Mouse (Mus musculus): ENCODE measurements at regions not wholly inside any gene's neighbourhood (a gene's known extent, or its start where the extent isn't known, plus 50 kb on each side); places are given as distances from the start of the nearest gene placed in this dataset.

GRCm38 (mm10) chr15:70982719-70983118, 2851.6 kb upstream of the Gm6569 start:
- intact Hi-C loops (cut with DNase I), result no loop called here
- DNase-seq, result no peak

- intact Hi-C loops (cut with DNase I), result no loop called here
- no peak for DNase-seq
These were observed 2846.3 kb upstream of the Gm6569 start for GRCm38 (mm10) chr15:70987973-70988570.

- DNase-seq, result no peak
- intact Hi-C loops (cut with DNase I), result no loop called here
These were observed 2841.0 kb upstream of the Gm6569 start for GRCm38 (mm10) chr15:70993397-70993796.

- DNase-seq, result no peak
- intact Hi-C loops (cut with DNase I), result no loop called here
These were observed 2824.0 kb upstream of the Gm6569 start for GRCm38 (mm10) chr15:71010362-71010761.

GRCm38 (mm10) chr15:71010773-71011172, 2823.6 kb upstream of the Gm6569 start:
- intact Hi-C loops (cut with DNase I), result no loop called here
- DNase-seq, result no peak

- no peak for DNase-seq
- intact Hi-C loops (cut with DNase I), result no loop called here
These were observed 2780.0 kb upstream of the Gm6569 start for GRCm38 (mm10) chr15:71054251-71054852.

GRCm38 (mm10) chr15:71086367-71086997, 2747.9 kb upstream of the Gm6569 start:
- intact Hi-C loops (cut with DNase I), result no loop called here
- no peak for DNase-seq

- intact Hi-C loops (cut with DNase I), result no loop called here
- peak; percentile 25 for DNase-seq
These were observed 2735.2 kb upstream of the Gm6569 start for GRCm38 (mm10) chr15:71099111-71099510.

- intact Hi-C loops (cut with DNase I), result no loop called here
- DNase-seq, result no peak
These were observed 2704.6 kb upstream of the Gm6569 start for GRCm38 (mm10) chr15:71129802-71130201.

GRCm38 (mm10) chr15:71157680-71158079, 2676.7 kb upstream of the Gm6569 start:
- intact Hi-C loops (cut with DNase I), result no loop called here
- peak; percentile 11 for DNase-seq

GRCm38 (mm10) chr15:71162097-71162496, 2672.3 kb upstream of the Gm6569 start:
- DNase-seq, result no peak
- intact Hi-C loops (cut with DNase I), result no loop called here

GRCm38 (mm10) chr15:71195011-71195739, 2639.2 kb upstream of the Gm6569 start:
- intact Hi-C loops (cut with DNase I), result no loop called here
- DNase-seq, result peak; percentile 45

- DNase-seq, result peak; percentile 87
- intact Hi-C loops (cut with DNase I), result loop anchor here (5.0 kb wide), 1 partner anchor 137 kb away; no protein-coding TSS in a partner anchor
These were observed 2593.6 kb upstream of the Gm6569 start for GRCm38 (mm10) chr15:71240647-71241351.

GRCm38 (mm10) chr15:71243539-71243938, 2590.8 kb upstream of the Gm6569 start:
- intact Hi-C loops (cut with DNase I), result loop anchor here (5.0 kb wide), 1 partner anchor 134 kb away; no protein-coding TSS in a partner anchor
- DNase-seq, result peak; percentile 15

GRCm38 (mm10) chr15:71275876-71276565, 2558.3 kb upstream of the Gm6569 start:
- no peak for DNase-seq
- intact Hi-C loops (cut with DNase I), result no loop called here

GRCm38 (mm10) chr15:71276566-71276912, 2557.8 kb upstream of the Gm6569 start:
- intact Hi-C loops (cut with DNase I), result no loop called here
- no peak for DNase-seq

- DNase-seq, result no peak
- intact Hi-C loops (cut with DNase I), result no loop called here
These were observed 2557.0 kb upstream of the Gm6569 start for GRCm38 (mm10) chr15:71277388-71277787.

- intact Hi-C loops (cut with DNase I), result no loop called here
These were observed 2550.6 kb upstream of the Gm6569 start for GRCm38 (mm10) chr15:71283775-71284174.

GRCm38 (mm10) chr15:71302541-71302940, 2531.8 kb upstream of the Gm6569 start:
- DNase-seq, result no peak
- intact Hi-C loops (cut with DNase I), result no loop called here

More at GRCm38 (mm10) chr15:71283775-71284174, 2550.6 kb upstream of the Gm6569 start:
- no peak for DNase-seq

GRCm38 (mm10) chr15:71310230-71310629, 2524.1 kb upstream of the Gm6569 start:
- intact Hi-C loops (cut with DNase I), result no loop called here

More at GRCm38 (mm10) chr15:71310230-71310629, 2524.1 kb upstream of the Gm6569 start:
- no peak for DNase-seq

Data from left cerebral cortex, postnatal 4 days (tissue).